Mouse (Mus musculus) heart, embryonic 16.5 days (tissue): ENCODE data around the gene Tbkbp1. TPM values are rescaled to one million over a fixed set of nuclear protein-coding genes. Genes with fewer than 3 reads are reported as not detected.

ENCODE experiments used
- ATAC-seq: fragments of 200-750 bp; cut with Nextera tagmentation; replicated peaks from 2 replicates; pipeline ENCODE4 v1.8.0; 2017; ENCODE audit warnings: moderate number of reproducible peaks; ENCODE audit not compliant: insufficient read depth, low FRiP score; ENCODE audit errors: extremely low read depth
- H3K27ac ChIP-seq: fragments of 300-500 bp; sonication (generic); 2 replicates; pipeline ENCODE4 v1.5.1; 2014; ENCODE audit warnings: mild to moderate bottlenecking, low read length, control low read depth, moderate library complexity
- H3K27me3 ChIP-seq: fragments of 300-500 bp; sonication (generic); 2 replicates; pipeline ENCODE4 v1.6.1; 2014; ENCODE audit warnings: low read length, mixed read lengths; ENCODE audit not compliant: control insufficient read depth, insufficient read depth
- H3K36me3 ChIP-seq: fragments of 300-500 bp; sonication (generic); 2 replicates; pipeline ENCODE4 v1.6.1; 2014; ENCODE audit not compliant: control insufficient read depth, insufficient read depth
- H3K4me1 ChIP-seq: fragments of 300-500 bp; sonication (generic); 2 replicates; pipeline ENCODE4 v1.6.1; 2014; ENCODE audit warnings: low read length, mixed read lengths; ENCODE audit not compliant: control insufficient read depth, insufficient read depth
- H3K4me2 ChIP-seq: fragments of 300-500 bp; sonication (generic); 2 replicates; pipeline ENCODE4 v1.6.1; 2014; ENCODE audit warnings: low read depth, mild to moderate bottlenecking, control low read depth, low read length
- H3K4me3 ChIP-seq: fragments of 300-500 bp; sonication (generic); 2 replicates; pipeline ENCODE4 v1.5.1; 2014; ENCODE audit warnings: mild to moderate bottlenecking, control low read depth, low read length
- H3K9ac ChIP-seq: fragments of 300-500 bp; sonication (generic); 2 replicates; pipeline ENCODE4 v1.6.1; 2014; ENCODE audit warnings: low read length, control low read depth
- H3K9me3 ChIP-seq: fragments of 300-500 bp; sonication (generic); replicated peaks from 2 replicates; pipeline ENCODE4 v1.6.1; 2016; ENCODE audit warnings: low read length; ENCODE audit not compliant: control insufficient read depth
- WGBS: fragments of 180-500 bp; shearing (Covaris S2); extraction: QIAGEN DNeasy Blood & Tissue Kit; methylation state at CpG from one replicate; pipeline ENCODE4 v1.1.7; 2014; 5-methylcytosine and 5-hydroxymethylcytosine counted together
- polyA plus RNA-seq: library from polyadenylated mRNA; unstranded; fragments of >200 nt; fragmentation: Nextera tagmentation; extraction: Ambion mirVana; gene quantifications from 2 replicates; pipeline ENCODE4 v1.2.1, GENCODE M21; 2015

Gene Tbkbp1
- polyA plus RNA-seq, 1 experiment from 2014 or later = 3.8 TPM

GRCm38 (mm10) chr11:97149026-97149425, 2.3 kb downstream of the Tbkbp1 start:
- 46% methylated on average over 9 of the region's 9 CpGs for WGBS
- peak overlapping the region; percentile 86 for H3K4me3 ChIP-seq

GRCm38 (mm10) chr11:97148591-97148990, 2.7 kb downstream of the Tbkbp1 start:
- Histone ChIP-seq H3K36me3 (0 out of 2 replicates have a peak, but pooled peaks cover 2% of the 10 kb centered on the region), H3K27ac (peak overlapping the region; percentile 87), H3K4me3 (peak overlapping the region; percentile 86), H3K27me3 (peaks cover 5% of the 10 kb centered on the region; the same call in 1 of the 2 replicates), H3K9me3 (no peaks in the 10 kb centered on the region), H3K4me2 (peak overlapping the region; percentile 97), H3K4me1 (peaks cover 33% of the 10 kb centered on the region), H3K9ac (peak overlapping the region; percentile 83)
- 43% methylated on average over 12 of the region's 12 CpGs for WGBS
- no peak for ATAC-seq

More at GRCm38 (mm10) chr11:97149026-97149425, 2.3 kb downstream of the Tbkbp1 start:
- Histone ChIP-seq H3K9me3 (no peaks in the 10 kb centered on the region), H3K4me1 (peaks cover 33% of the 10 kb centered on the region), H3K36me3 (0 out of 2 replicates have a peak, but pooled peaks cover 2% of the 10 kb centered on the region), H3K9ac (peak overlapping the region; percentile 83), H3K27ac (peak overlapping the region; percentile 87), H3K4me2 (peak overlapping the region; percentile 97), H3K27me3 (peaks cover 5% of the 10 kb centered on the region; the same call in 1 of the 2 replicates)
- no peak for ATAC-seq

- Histone ChIP-seq H3K9ac (no peak overlapping the region), H3K27me3 (peaks cover 2% of the 10 kb centered on the region; the same call in 1 of the 2 replicates), H3K27ac (no peak overlapping the region), H3K4me3 (no peak overlapping the region; the same call in 1 of the 2 replicates), H3K36me3 (0 out of 2 replicates have a peak, but pooled peaks cover 2% of the 10 kb centered on the region), H3K9me3 (no peaks in the 10 kb centered on the region), H3K4me2 (peak overlapping the region; percentile 17; the same call in 1 of the 2 replicates), H3K4me1 (peaks cover 28% of the 10 kb centered on the region)
- WGBS = 76% methylated on average over 8 of the region's 8 CpGs
- ATAC-seq = no peak
Measured at GRCm38 (mm10) chr11:97147333-97147732, 4.0 kb downstream of the Tbkbp1 start.

GRCm38 (mm10) chr11:97146724-97147123, 4.6 kb downstream of the Tbkbp1 start:
- no peak for ATAC-seq
- Histone ChIP-seq H3K9me3 (no peaks in the 10 kb centered on the region), H3K36me3 (0 out of 2 replicates have a peak, but pooled peaks cover 2% of the 10 kb centered on the region), H3K4me1 (peaks cover 22% of the 10 kb centered on the region), H3K9ac (no peak overlapping the region), H3K4me3 (no peak overlapping the region), H3K27ac (no peak overlapping the region), H3K27me3 (peaks cover 2% of the 10 kb centered on the region; the same call in 1 of the 2 replicates), H3K4me2 (peak overlapping the region; percentile 27)
- WGBS = 5% methylated on average over 8 of the region's 8 CpGs

- Histone ChIP-seq H3K9me3 (no peaks in the 10 kb centered on the region), H3K4me3 (no peak overlapping the region), H3K9ac (no peak overlapping the region), H3K27ac (no peak overlapping the region), H3K36me3 (0 out of 2 replicates have a peak, but pooled peaks cover 2% of the 10 kb centered on the region), H3K4me2 (no peak overlapping the region), H3K4me1 (peaks cover 20% of the 10 kb centered on the region), H3K27me3 (peaks cover 2% of the 10 kb centered on the region)
- no peak for ATAC-seq
- 69% methylated on average over 9 of the region's 9 CpGs for WGBS
Measured at GRCm38 (mm10) chr11:97145951-97146350, 5.3 kb downstream of the Tbkbp1 start.

GRCm38 (mm10) chr11:97145320-97145719, 6.0 kb downstream of the Tbkbp1 start:
- H3K9me3 ChIP-seq = no peaks in the 10 kb centered on the region

GRCm38 (mm10) chr11:97143196-97143900, 7.9 kb downstream of the Tbkbp1 start:
- H3K9me3 ChIP-seq = no peaks in the 10 kb centered on the region
- no peak overlapping the region for H3K4me2 ChIP-seq
- ATAC-seq = no peak
- no peak overlapping the region for H3K9ac ChIP-seq
- WGBS = 69% methylated on average over 9 of the region's 9 CpGs
- peaks cover 3% of the 10 kb centered on the region; the same call in 1 of the 2 replicates for H3K27me3 ChIP-seq
- H3K27ac ChIP-seq = no peak overlapping the region
- peaks cover 7% of the 10 kb centered on the region; the same call in 1 of the 2 replicates for H3K4me1 ChIP-seq
- H3K4me3 ChIP-seq = no peak overlapping the region
- H3K36me3 ChIP-seq = 0 out of 2 replicates have a peak, but pooled peaks cover 2% of the 10 kb centered on the region

More at GRCm38 (mm10) chr11:97145320-97145719, 6.0 kb downstream of the Tbkbp1 start:
- Histone ChIP-seq H3K36me3 (0 out of 2 replicates have a peak, but pooled peaks cover 2% of the 10 kb centered on the region), H3K27me3 (peaks cover 2% of the 10 kb centered on the region), H3K27ac (no peak overlapping the region), H3K4me2 (no peak overlapping the region), H3K9ac (no peak overlapping the region), H3K4me1 (peaks cover 18% of the 10 kb centered on the region), H3K4me3 (no peak overlapping the region)
- WGBS = 78% methylated on average over 2 of the region's 2 CpGs
- ATAC-seq = no peak

- H3K27ac ChIP-seq = no peak overlapping the region
- peaks cover 7% of the 10 kb centered on the region; the same call in 1 of the 2 replicates for H3K27me3 ChIP-seq
- no peaks in the 10 kb centered on the region for H3K9me3 ChIP-seq
- no peak overlapping the region for H3K4me3 ChIP-seq
- no peak overlapping the region for H3K4me2 ChIP-seq
- ATAC-seq = no peak
- no peak overlapping the region for H3K9ac ChIP-seq
- H3K4me1 ChIP-seq = no peaks in the 10 kb centered on the region
- H3K36me3 ChIP-seq = no peaks in the 10 kb centered on the region
- 71% methylated on average over 8 of the region's 8 CpGs for WGBS
Measured at GRCm38 (mm10) chr11:97142159-97142608, 9.1 kb downstream of the Tbkbp1 start.

- H3K36me3 ChIP-seq = no peaks in the 10 kb centered on the region
- no peaks in the 10 kb centered on the region for H3K9me3 ChIP-seq
- ATAC-seq = no peak
- H3K4me3 ChIP-seq = no peak overlapping the region
- H3K4me1 ChIP-seq = no peaks in the 10 kb centered on the region
- no peak overlapping the region for H3K4me2 ChIP-seq
- no peak overlapping the region for H3K27ac ChIP-seq
- no peak overlapping the region for H3K9ac ChIP-seq
- H3K27me3 ChIP-seq = peaks cover 11% of the 10 kb centered on the region
- WGBS = 60% methylated on average over 4 of the region's 4 CpGs
Measured at GRCm38 (mm10) chr11:97140811-97141210, 10.5 kb downstream of the Tbkbp1 start.
